Comparison of ENCODE assay signal across 27 mouse cellular contexts in the genomic region with DNA sequence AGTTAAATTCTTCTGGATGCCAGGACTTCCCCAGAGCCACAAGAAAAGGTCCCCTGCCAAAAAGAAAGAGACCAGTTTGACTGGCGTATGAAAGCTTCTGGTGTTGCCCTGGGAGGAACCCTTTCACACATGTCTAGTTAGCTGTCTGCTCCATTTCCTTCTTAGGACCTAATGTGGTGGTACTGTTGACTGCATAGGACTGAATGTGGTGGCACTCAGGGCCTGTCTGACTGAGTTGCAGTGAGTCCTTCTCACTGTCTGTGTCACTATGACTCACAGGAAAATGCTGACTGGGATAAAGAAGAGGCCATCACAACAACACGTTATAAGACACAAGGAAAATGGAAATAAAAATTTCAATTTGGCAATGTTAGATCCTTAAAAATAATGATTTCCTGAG.
DNase-seq lines count a peak whose midpoint lies in the region; ATAC-seq and TF ChIP-seq lines count a peak whose summit lies in the region.
"Had no signal": no experiment of that assay in that cellular context is flagged by ENCODE, and none has a peak within 500 bp of the region (broad histone marks: within the 10 kb centered on the region; RNA-seq: fewer than 3 reads in every experiment).

No protein-coding gene starts in this region.

- no peak for TF ChIP-seq POLR2A in thymus, adult 2 months (IDR thresholded peaks at IDR 0.05; ENCODE audit: control insufficient read depth, extremely low read depth, insufficient read depth, low read length, poor library complexity)

- peaks cover 69% of the 10 kb centered on the region for H3K36me3 ChIP-seq in megakaryocyte, embryonic 14.5 days (replicated peaks; ENCODE audit: low read length)
- no peaks in the 10 kb centered on the region for H3K36me3 ChIP-seq in thymus, adult 2 months (ENCODE audit: control insufficient read depth, insufficient read depth, low read length)
- H3K36me3 ChIP-seq: limb, embryonic 12.5 days; lung, embryonic 15.5 days; stomach, embryonic 15.5 days had no signal

- peak; percentile 23 for DNase-seq in fibroblast of lung, adult 2 months (ENCODE audit: low read depth)
- DNase-seq in thymus, adult 2 months, result no peak
- no peak for DNase-seq in frontal cortex, postnatal 25 days (ENCODE audit: low spot score in 2 of 2)
- no peak for DNase-seq in right cerebral cortex, postnatal 4 days
- DNase-seq: adrenal gland, postnatal 10 days; cerebellum, adult 18-20 months; cerebellum, postnatal 10 days; gastrocnemius, adult 2 months; heart, adult 2 months; kidney, adult 18-20 months; kidney, postnatal 4 days; layer of hippocampus, postnatal 36 days; lung, postnatal 36 days; midbrain, embryonic 14.5 days; retina, postnatal 1 day; right cerebral cortex, postnatal 14 days; thymus, postnatal 14 days had no signal

- 85% methylated on average over 2 of the region's 2 CpGs for WGBS in thymus, adult 2 months

- 0 out of 2 replicates have a peak, but pooled peaks cover 6% of the 10 kb centered on the region for H3K4me1 ChIP-seq in megakaryocyte, embryonic 14.5 days
- no peaks in the 10 kb centered on the region for H3K4me1 ChIP-seq in thymus, adult 2 months (replicated peaks; ENCODE audit: control insufficient read depth, insufficient read depth, low read length)
- H3K4me1 ChIP-seq: heart, embryonic 12.5 days; lung, embryonic 15.5 days; stomach, embryonic 15.5 days had no signal

- no peak overlapping the region for H3K27ac ChIP-seq in thymus, adult 2 months (ENCODE audit: control insufficient read depth, insufficient read depth, low read length)
- H3K27ac ChIP-seq: gastrocnemius, adult 2 months; heart, adult 2 months; hindbrain, embryonic 14.5 days; kidney, embryonic 15.5 days; limb, embryonic 12.5 days; lung, embryonic 15.5 days; stomach, embryonic 15.5 days had no signal

- H3K9me3 ChIP-seq in megakaryocyte, embryonic 14.5 days, result no peaks in the 10 kb centered on the region
- H3K9me3 ChIP-seq: heart, embryonic 12.5 days; kidney, embryonic 15.5 days; limb, embryonic 12.5 days; lung, embryonic 15.5 days; stomach, embryonic 15.5 days had no signal

- peak overlapping the region; percentile 11 for H3K4me3 ChIP-seq in megakaryocyte, embryonic 14.5 days (replicated peaks)
- no peak overlapping the region for H3K4me3 ChIP-seq in thymus, adult 2 months (ENCODE audit: control insufficient read depth, insufficient read depth, low read length)
- H3K4me3 ChIP-seq: gastrocnemius, adult 2 months; heart, adult 2 months; heart, embryonic 12.5 days; kidney, embryonic 15.5 days; limb, embryonic 12.5 days; lung, embryonic 15.5 days; stomach, embryonic 15.5 days had no signal

- H3K27me3 ChIP-seq in megakaryocyte, embryonic 14.5 days (replicated peaks), result no peaks in the 10 kb centered on the region
- H3K27me3 ChIP-seq in thymus, adult 2 months (ENCODE audit: control insufficient read depth, insufficient read depth, low read length), result no peaks in the 10 kb centered on the region
- H3K27me3 ChIP-seq: heart, embryonic 12.5 days; kidney, embryonic 15.5 days; lung, embryonic 15.5 days; stomach, embryonic 15.5 days had no signal

- TF ChIP-seq CTCF in thymus, adult 2 months (IDR thresholded peaks at IDR 0.05; ENCODE audit: borderline replicate concordance, control insufficient read depth, extremely low read depth, insufficient read depth, low read length, poor library complexity), result no peak

- ATAC-seq in CD4-positive, CD25-positive, alpha-beta regulatory T cell, adult 4 months, result peak; percentile 81
- peak; percentile 70 for ATAC-seq in activated CD4-positive, CD25-positive, alpha-beta regulatory T cell, adult 4 months
- ATAC-seq: forebrain, embryonic 14.5 days had no signal
